Mouse (Mus musculus) thymus, postnatal 0 days (tissue): ENCODE data around the gene Tmem104. TPM values are rescaled to one million over a fixed set of nuclear protein-coding genes. Genes with fewer than 3 reads are reported as not detected.

ENCODE experiments used
- DNase-seq: peaks from one replicate; pipeline ENCODE4 v3.0.0-alpha.2; 2015; ENCODE audit warnings: low spot score
- polyA plus RNA-seq: library from polyadenylated mRNA; unstranded; fragments of >200 nt; fragmentation: Nextera tagmentation; extraction: Ambion mirVana; gene quantifications from 2 replicates; pipeline ENCODE4 v1.2.1, GENCODE M21; 2015

The Tmem104 gene
- 8.6 and 10.8 TPM in 2 replicates for polyA plus RNA-seq

- peak; percentile 99 for DNase-seq
Measured at GRCm38 (mm10) chr11:115187224-115187639, at the start of gene Tmem104. Gene Tmem104 (plus strand): TSS chr11:115187487.

- peak; percentile 24 for DNase-seq
Measured at GRCm38 (mm10) chr11:115138597-115139262, 48.6 kb upstream of the Tmem104 start.

GRCm38 (mm10) chr11:115141970-115142369 lies 45.3 kb upstream of the Tmem104 start:
- no peak for DNase-seq

GRCm38 (mm10) chr11:115147813-115148212 lies 39.5 kb upstream of the Tmem104 start:
- DNase-seq = no peak

DNA sequence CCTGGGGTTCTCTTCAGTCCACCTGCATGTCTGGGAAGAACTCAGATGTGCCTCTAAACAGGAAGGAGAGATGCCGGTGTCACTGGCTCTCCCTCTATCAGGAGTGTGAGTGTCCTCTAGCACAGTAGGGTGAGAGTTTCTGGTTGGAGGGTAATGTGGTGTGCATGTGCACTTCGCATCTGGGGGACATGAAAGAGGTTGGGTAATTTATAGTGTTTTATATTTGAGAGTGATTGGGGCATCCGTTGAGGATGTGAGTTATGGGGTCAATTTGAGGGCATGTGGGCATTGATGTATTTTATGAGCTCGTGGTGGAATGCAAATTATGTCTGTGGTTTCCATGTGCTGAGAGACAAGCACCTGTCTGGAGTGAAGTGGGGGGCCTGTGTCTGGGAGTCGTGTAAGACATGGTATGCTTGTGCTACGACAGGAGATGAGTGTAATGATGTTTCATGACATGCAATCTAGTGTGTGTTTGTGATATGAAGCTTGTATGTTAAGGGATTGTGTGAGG lies 36.5 kb upstream of the Tmem104 start:
- DNase-seq = peak; percentile 44

- DNase-seq = peak; percentile 54
Measured at GRCm38 (mm10) chr11:115151755-115152429, 35.4 kb upstream of the Tmem104 start.

- DNase-seq = no peak
Measured at GRCm38 (mm10) chr11:115153088-115153487, 34.2 kb upstream of the Tmem104 start.

DNA sequence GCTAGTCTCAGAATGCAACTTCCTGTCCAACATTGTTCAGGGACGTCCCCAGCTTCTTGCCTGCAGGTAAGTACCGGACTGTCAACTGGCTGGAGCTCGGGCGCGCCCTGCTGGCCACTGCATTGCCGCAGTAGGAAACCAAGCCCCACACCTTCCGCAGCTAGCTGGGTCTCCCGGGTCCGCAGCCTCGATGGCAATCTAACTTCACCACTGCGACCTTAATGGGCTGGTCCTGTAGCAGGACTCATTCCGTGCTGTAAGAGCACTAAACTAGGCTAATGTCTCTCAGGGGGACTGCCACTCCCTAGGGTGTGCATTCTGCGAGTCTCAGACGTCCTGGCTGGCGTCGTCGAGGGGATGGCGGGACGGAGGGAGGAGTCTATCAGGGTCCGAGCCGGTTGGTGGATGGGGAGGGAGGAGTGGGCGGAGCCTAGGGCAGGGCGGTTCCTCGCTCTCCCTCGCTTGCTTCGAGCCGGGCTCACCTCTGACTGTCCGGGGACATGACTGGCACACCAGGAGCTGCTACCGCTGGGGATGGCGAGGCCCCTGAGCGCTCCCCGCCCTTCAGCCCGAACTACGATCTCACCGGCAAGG lies 33.5 kb upstream of the Tmem104 start:
- peak; percentile 89 for DNase-seq

DNA sequence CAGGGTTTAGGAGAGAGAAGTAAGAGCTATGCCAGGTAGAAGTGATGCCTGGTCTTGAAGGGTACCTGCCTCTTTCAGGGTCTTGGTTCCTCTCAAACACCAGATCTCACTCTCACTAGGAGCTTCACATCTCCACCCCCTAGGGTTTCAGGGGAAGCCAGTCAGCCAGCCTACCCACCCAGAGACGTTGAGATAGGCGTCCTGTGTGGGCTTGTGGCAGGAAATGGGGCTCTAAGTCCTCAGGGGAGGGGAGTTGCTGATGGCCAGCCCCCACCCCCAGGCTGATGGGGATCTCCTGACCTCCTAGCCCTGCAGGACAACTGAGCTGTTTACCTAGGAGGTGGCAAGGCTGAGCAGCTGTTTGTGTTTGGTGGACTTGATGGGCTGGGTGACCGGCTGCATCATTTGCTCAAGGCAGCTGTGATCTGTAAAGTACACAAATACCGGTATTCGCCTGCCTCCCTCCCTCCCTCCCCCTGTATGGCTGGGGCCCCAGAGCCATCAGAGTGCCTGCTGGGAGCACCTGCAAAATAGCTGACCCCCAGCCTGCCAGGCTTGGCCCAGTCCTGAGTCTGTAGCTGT lies 32.1 kb upstream of the Tmem104 start:
- peak; percentile 71 for DNase-seq

- DNase-seq = peak; percentile 93
Measured at GRCm38 (mm10) chr11:115157933-115158719, 29.2 kb upstream of the Tmem104 start.

- peak; percentile 37 for DNase-seq
Measured at GRCm38 (mm10) chr11:115160016-115160797, 27.1 kb upstream of the Tmem104 start.

DNA sequence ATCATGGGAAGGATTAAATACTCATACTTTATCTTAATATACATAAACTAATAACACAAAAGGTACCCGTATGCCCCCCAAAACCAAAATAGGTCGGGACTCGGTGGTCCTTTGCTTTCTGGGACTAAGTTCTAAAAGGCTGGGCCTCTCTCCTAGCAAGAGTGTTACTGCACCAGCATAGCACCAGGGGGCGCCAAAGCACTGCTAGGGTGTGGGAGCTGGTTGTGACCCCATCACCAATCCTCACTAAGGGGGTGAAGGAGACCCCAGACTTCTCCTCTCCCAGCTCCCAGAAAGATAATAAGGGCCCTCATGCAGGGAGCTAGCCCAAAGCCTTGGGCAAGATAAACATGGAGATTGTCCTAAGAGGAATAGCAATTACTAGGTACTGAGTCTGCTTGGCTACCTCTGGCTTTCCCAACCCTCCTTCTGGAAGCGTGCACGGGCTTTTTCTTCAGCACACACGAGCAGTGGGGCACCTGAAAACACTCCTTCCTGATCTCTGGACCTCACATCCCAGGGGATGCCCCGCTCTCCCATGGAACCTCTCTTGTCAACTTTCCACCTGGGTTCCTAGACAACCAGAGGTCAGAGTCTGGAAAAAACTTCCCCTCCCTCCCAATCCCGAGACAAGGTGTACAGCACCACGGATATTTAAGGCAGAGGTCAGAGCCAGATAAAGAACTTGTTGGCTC lies 26.3 kb upstream of the Tmem104 start:
- DNase-seq = peak; percentile 85

GRCm38 (mm10) chr11:115161578-115162204 lies 25.6 kb upstream of the Tmem104 start:
- peak; percentile 69 for DNase-seq

DNA sequence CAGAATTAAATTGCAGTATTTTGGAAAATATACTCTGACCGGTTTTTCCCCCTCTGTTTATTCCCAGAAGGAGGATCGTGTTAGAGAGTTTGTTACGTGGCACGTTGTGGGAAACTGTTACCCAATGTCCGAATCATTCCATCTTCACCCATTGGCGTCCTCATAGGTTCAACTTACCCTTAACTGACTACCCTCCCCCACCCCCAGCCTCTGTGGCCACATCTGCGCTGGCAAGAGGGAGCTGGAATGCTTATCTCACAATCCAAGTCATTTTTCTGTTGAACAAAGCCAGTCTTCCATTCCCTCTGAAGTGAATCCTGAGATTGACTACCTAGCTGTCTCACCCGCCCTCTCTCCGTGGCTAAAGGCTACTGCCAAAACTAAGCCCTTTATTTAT lies 25.1 kb upstream of the Tmem104 start:
- DNase-seq = no peak

DNA sequence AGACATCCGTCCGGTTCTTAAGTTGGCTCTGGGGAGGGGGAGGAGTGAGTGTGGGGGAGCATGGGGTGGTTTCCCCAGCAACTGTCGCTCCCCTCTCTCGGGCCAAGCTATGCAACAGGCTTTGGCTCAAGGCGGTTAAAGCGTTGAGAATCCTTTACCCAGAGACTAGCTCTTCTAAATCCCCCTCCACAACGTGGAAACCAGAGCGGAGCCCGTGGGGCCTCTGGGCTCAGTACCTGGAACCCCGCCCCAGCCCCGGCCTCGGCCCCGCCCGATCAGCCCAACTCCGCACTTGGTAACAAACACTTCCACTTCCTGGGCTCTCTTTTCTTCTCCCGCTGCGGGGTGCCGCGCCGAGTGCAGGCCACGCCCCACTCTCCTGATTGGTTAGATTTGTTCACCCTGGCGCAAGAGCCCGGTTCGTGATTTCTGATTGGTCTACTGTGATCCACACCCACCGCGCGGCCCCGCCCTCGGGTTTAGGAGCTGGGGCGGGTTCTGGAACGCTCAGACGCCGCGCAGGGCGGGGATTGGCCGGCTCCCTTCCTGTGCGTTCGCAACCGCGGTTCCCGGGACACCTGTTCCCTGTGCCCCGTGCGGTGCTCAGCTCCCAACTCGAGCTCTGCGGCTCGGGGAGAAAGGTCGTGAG lies 24.3 kb upstream of the Tmem104 start, which contains the start of gene Slc9a3r1:
TSS of gene Slc9a3r1 (plus strand) at position 510 of the 649 bp plus-strand sequence.
- peak; percentile 99 for DNase-seq

GRCm38 (mm10) chr11:115163568-115164150 lies 23.6 kb upstream of the Tmem104 start:
- peak; percentile 81 for DNase-seq

- DNase-seq = peak; percentile 56
Measured at GRCm38 (mm10) chr11:115164341-115164975, 22.8 kb upstream of the Tmem104 start.

DNA sequence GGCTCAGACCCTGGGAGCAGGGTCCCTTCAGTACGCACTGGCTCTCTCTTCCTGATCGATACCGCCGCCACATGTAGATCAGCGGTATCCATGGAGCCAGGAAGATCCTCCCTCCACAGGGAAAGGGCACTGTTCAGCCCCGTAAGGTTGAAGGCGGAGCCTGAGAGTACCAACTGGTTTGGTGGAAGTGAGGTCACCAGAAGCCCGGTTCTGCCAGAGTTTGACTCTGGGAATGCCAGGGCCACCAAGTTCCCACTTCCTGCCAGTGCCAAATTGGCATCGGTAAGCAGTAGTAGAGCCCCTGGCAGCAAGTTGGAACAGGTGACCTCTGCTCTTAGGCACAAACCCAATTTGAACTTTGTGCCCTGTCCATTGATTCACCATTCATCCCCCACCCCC lies 22.3 kb upstream of the Tmem104 start:
- no peak for DNase-seq
